Mouse (Mus musculus) midbrain, embryonic 10.5 days (tissue): ENCODE data around the gene Romo1. TPM values are rescaled to one million over a fixed set of nuclear protein-coding genes. Genes with fewer than 3 reads are reported as not detected.

Source experiments
- DNase-seq: peaks from one replicate; pipeline ENCODE4 v3.0.0-alpha.2; 2017; ENCODE audit warnings: low spot score
- H3K27ac ChIP-seq: fragments of 300-500 bp; sonication (generic); replicated peaks from 2 replicates; pipeline ENCODE4 v1.5.1; 2016; ENCODE audit warnings: mild to moderate bottlenecking
- H3K27me3 ChIP-seq: fragments of 300-500 bp; sonication (generic); 2 replicates; pipeline ENCODE4 v1.6.1; 2016; ENCODE audit warnings: low read depth, mild to moderate bottlenecking; ENCODE audit not compliant: poor library complexity, severe bottlenecking
- H3K36me3 ChIP-seq: fragments of 300-500 bp; sonication (generic); 2 replicates; pipeline ENCODE4 v1.6.1; 2016; ENCODE audit warnings: mild to moderate bottlenecking, moderate library complexity
- H3K4me1 ChIP-seq: fragments of 300-500 bp; sonication (generic); 2 replicates; pipeline ENCODE4 v1.6.1; 2016
- H3K4me3 ChIP-seq: fragments of 300-500 bp; sonication (generic); 2 replicates; pipeline ENCODE4 v1.5.1; 2016; ENCODE audit warnings: mild to moderate bottlenecking, moderate library complexity
- H3K9me3 ChIP-seq: fragments of 300-500 bp; sonication (generic); replicated peaks from 2 replicates; pipeline ENCODE4 v1.6.1; 2016; ENCODE audit warnings: mild to moderate bottlenecking
- WGBS: fragments of 180-500 bp; shearing (Covaris S2); methylation state at CpG from one replicate; pipeline ENCODE4 v1.1.7; 2016; 5-methylcytosine and 5-hydroxymethylcytosine counted together
- polyA plus RNA-seq: library from polyadenylated mRNA; unstranded; fragments of >200 nt; fragmentation: Nextera tagmentation; extraction: Ambion mirVana; gene quantifications from 2 replicates; pipeline ENCODE4 v1.2.1, GENCODE M21; 2016

Gene Romo1
- polyA plus RNA-seq, 1 experiment from 2014 or later, result 426 TPM

DNA sequence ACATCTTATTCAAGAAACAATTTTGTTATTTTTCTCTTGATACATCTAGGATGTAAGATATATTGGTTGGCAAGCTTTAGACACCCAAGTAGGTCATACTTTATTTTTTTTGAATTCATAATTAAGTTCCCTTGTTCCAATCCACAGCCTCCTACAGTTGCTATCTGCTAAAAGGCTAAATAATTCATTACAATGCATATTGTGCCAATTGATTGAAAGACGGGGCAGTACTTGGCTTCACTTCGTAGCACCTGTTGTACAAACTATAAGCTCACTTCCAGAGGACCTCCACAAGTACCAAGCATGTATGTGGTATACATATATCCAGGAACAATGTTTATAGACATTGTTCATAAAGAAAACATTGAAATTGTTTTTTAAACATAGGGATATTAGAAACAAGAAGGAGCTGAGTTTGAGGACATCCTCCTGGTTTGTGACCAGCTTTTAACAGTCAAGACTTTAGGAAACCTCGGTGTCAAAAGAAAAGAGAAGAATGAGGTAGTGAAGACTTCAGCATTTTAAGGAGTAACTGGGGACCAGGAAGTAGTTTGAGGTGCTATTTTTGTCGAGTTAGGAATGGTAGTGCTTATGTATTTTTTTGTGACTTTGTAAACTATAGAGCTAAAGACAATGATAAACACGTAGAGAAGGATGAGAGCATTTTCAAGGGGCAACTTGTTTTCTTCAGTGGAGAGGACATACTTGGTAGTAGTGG, 2.6 kb downstream of the Romo1 start:
- 77% methylated on average over 5 of the region's 5 CpGs for WGBS
- Histone ChIP-seq H3K36me3 (peaks cover 64% of the 10 kb centered on the region), H3K9me3 (no peaks in the 10 kb centered on the region), H3K27ac (no peak overlapping the region), H3K4me3 (no peak overlapping the region), H3K27me3 (no peaks in the 10 kb centered on the region), H3K4me1 (peaks cover 22% of the 10 kb centered on the region)
- DNase-seq, result no peak

DNA sequence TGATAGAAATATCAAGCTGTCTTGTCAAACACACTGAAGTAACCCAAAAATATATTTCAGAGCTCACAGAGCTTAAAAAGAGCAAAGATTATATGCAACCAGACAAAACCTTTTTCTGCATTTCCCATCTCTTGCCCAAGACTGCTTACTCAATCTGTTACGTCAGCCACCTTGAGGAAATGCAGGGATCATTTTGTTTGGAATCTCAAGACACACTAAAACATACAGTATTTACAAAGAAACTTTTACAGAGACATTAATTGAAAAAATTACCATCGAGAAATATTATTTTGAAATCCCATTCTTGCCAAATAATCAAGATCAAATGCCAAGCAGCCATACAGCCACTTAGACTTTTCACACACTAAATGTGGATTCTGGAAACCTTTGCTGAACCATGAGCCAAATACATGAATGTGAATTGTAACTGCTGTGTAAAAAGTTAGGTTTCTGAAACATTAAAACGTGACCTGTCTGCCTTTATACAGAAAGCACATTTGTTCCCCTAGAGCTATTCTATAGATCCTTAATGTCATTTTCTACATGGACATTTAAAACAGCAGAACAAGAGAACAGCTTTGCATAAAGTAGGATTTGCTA, 3.6 kb downstream of the Romo1 start:
- H3K4me3 ChIP-seq, result no peak overlapping the region
- H3K36me3 ChIP-seq, result peaks cover 66% of the 10 kb centered on the region
- H3K27me3 ChIP-seq, result no peaks in the 10 kb centered on the region
- 93% methylated on average over 3 of the region's 3 CpGs for WGBS
- peaks cover 22% of the 10 kb centered on the region for H3K4me1 ChIP-seq
- H3K9me3 ChIP-seq, result no peaks in the 10 kb centered on the region
- H3K27ac ChIP-seq, result no peak overlapping the region
- no peak for DNase-seq

DNA sequence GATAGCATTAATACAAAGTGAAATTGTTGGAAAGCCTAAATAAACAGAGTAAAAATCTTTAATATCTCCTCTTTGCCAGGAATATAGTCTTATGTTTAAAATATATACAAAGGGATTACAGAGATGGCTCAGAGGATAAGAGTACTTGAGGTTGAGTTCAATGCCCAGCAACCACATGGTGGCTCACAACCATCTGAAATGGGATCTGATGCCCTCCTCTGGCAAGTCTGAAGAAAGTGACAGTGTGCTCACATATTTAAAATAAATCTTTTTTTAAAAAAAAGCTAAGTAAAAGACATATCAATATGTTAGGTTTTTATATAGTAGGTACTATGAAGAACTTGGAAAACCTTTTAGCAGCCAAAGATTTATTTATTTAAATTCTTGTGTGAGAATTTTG, 7.7 kb downstream of the Romo1 start:
- no peaks in the 10 kb centered on the region for H3K9me3 ChIP-seq
- no peaks in the 10 kb centered on the region for H3K4me1 ChIP-seq
- H3K4me3 ChIP-seq, result no peak overlapping the region
- no peaks in the 10 kb centered on the region for H3K27me3 ChIP-seq
- peaks cover 100% of the 10 kb centered on the region for H3K36me3 ChIP-seq
- DNase-seq, result no peak
- H3K27ac ChIP-seq, result no peak overlapping the region

DNA sequence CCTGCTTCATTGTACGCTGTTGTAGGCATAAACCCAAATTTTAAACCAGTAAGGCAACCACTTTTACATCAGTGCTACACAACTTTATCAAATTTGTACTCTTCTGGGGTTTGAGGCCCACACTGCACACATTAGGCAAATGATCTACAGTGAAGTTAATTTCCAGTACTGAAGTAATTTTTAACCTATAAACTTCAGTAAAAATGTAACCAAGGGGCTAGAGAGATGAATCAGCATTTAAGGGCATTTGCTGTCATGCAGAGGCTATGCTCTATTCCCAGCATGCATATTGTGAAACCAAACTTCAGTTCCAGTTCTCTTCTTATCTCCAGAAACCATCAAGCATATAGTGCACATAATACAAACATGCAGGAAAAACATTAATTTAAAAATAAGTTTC, 21.6 kb downstream of the Romo1 start:
- H3K4me1 ChIP-seq, result no peaks in the 10 kb centered on the region
- 98% methylated on average over 1 of the region's 1 CpGs for WGBS
- peaks cover 99% of the 10 kb centered on the region for H3K36me3 ChIP-seq

DNA sequence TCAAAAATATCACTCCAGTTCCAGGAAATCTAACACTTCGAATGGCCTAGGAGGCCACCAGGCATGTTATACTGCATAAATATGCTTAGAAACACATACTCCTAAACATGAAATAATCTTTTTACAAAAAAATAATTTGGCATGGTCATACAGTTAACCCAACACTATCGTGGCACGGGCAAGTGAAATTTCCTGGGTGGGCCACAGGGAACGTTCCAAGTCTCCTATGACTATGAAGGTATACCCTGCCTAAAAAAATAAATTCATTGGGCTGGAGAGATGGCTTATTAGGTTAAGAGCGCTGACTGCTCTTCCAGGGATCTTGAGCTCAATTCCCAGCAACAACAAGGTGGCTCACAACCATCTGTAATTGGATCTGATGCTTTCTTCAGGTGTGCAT, 22.7 kb downstream of the Romo1 start:
- WGBS, result 94% methylated on average over 5 of the region's 5 CpGs
- Histone ChIP-seq H3K9me3 (no peaks in the 10 kb centered on the region), H3K4me1 (no peaks in the 10 kb centered on the region), H3K27ac (no peak overlapping the region), H3K36me3 (peaks cover 99% of the 10 kb centered on the region), H3K4me3 (no peak overlapping the region), H3K27me3 (no peaks in the 10 kb centered on the region)
- DNase-seq, result no peak

More for the DNA sequence above, 21.6 kb downstream of the Romo1 start:
- Histone ChIP-seq H3K4me3 (no peak overlapping the region), H3K27me3 (no peaks in the 10 kb centered on the region), H3K9me3 (no peaks in the 10 kb centered on the region), H3K27ac (no peak overlapping the region)
- no peak for DNase-seq

DNA sequence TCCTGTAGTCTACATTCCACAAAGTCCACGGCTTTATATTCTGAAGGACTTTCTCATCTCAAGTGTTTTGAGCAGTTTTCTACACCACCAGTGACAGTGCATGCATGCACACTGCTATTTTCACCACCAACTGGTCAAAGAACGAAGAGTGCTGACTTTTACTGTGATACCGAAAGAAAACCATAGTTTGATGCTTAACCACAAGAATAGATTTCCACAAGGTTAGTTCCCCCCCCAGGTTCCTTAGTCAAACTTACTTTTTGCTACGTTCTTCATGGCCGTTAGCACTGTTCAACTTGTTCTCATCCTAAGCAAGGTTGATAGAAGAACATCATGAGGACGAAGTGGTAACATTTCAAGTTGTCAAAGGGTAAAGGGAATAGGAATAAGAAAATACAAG, 33.2 kb downstream of the Romo1 start:
- WGBS, result 94% methylated on average over 6 of the region's 6 CpGs
- no peaks in the 10 kb centered on the region for H3K27me3 ChIP-seq
- H3K27ac ChIP-seq, result no peak overlapping the region
- no peak overlapping the region for H3K4me3 ChIP-seq
- peaks cover 37% of the 10 kb centered on the region for H3K4me1 ChIP-seq
- DNase-seq, result no peak
- no peaks in the 10 kb centered on the region for H3K9me3 ChIP-seq
- H3K36me3 ChIP-seq, result peaks cover 69% of the 10 kb centered on the region

DNA sequence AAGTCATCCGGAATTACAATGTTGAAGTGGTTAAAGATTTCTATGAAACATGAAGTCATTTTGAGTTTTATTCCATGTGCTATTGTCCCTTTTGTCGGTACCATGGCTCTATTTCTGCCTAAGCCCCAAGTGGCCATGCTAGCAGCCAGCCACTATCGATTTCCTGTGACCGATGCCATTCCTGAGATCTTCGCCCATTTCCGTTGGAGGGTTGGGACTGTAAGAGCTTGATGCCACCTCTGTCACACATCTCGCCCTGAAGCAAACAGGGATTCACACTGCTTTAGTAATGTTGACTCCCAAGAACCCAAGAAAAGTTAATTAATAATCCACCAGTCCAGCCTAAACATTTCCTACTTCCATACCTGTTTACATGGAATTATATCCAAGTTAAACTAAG, 33.8 kb downstream of the Romo1 start:
- WGBS, result 89% methylated on average over 7 of the region's 7 CpGs
- Histone ChIP-seq H3K27me3 (no peaks in the 10 kb centered on the region), H3K27ac (no peak overlapping the region), H3K9me3 (no peaks in the 10 kb centered on the region), H3K4me1 (peaks cover 37% of the 10 kb centered on the region), H3K36me3 (peaks cover 63% of the 10 kb centered on the region), H3K4me3 (peak overlapping the region; percentile 100)
- no peak for DNase-seq

DNA sequence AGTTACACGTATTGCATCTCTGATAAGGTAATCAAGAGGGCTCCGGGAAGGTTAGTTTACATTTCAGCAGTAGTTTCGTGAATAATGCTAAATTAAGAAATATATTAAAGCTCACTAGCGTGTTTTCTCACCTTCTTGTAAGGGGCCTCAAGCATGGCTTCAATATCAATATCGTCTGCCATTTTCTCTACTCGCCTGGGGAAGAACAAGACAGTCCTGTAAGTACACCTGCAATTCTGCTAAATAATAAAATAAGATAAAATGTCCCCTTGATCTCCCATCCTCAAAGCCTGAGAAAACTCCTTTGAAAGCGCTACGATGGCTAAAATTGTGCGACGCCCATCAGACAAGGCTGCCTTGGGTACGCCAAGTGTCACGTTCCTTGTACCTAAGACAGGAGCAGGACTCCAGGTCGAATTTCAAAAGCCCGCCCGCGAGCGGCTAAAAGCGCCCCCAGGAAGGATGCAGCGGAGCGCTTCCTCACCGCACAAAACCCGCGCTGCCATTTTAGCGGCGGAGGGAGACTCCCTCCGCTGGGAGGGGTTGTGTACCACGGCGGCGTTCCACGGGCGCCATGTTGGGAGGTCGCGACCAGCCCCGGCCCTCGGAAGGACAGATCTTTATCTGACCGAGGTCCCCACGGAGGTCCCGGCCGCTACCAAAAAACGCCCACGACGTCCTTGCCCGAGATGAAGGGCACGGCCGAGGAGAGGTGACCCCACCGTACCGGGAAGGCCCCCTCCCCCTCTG, 35.4 kb downstream of the Romo1 start:
- peak overlapping the region; percentile 100 for H3K4me3 ChIP-seq
- H3K4me1 ChIP-seq, result peaks cover 37% of the 10 kb centered on the region
- no peaks in the 10 kb centered on the region for H3K27me3 ChIP-seq
- peaks cover 48% of the 10 kb centered on the region for H3K36me3 ChIP-seq
- peak; percentile 81 for DNase-seq
- no peaks in the 10 kb centered on the region for H3K9me3 ChIP-seq
- 1% methylated on average over 47 of the region's 47 CpGs for WGBS
- peak overlapping the region; percentile 100 for H3K27ac ChIP-seq

DNA sequence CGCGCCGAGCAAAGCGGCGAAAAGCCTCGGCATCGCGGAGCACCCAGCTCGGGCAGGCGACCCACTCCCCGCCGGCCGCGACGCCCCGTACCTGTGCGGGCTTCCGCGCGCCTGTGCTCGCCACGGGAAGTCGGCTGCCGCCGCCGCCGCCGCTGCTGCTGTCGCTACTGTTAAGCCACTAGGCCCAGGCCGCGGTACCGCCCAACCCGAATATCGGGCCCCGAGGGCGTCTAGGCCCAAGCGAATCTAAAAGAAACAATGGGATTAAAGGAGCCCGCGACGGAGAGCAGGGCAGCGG, 35.9 kb downstream of the Romo1 start:
- no peak for DNase-seq
- no peaks in the 10 kb centered on the region for H3K9me3 ChIP-seq
- H3K4me1 ChIP-seq, result peaks cover 37% of the 10 kb centered on the region
- H3K4me3 ChIP-seq, result peak overlapping the region; percentile 100
- peak overlapping the region; percentile 100 for H3K27ac ChIP-seq
- H3K36me3 ChIP-seq, result peaks cover 43% of the 10 kb centered on the region
- under 1% methylated on average over 41 of the region's 41 CpGs for WGBS
- H3K27me3 ChIP-seq, result no peaks in the 10 kb centered on the region

DNA sequence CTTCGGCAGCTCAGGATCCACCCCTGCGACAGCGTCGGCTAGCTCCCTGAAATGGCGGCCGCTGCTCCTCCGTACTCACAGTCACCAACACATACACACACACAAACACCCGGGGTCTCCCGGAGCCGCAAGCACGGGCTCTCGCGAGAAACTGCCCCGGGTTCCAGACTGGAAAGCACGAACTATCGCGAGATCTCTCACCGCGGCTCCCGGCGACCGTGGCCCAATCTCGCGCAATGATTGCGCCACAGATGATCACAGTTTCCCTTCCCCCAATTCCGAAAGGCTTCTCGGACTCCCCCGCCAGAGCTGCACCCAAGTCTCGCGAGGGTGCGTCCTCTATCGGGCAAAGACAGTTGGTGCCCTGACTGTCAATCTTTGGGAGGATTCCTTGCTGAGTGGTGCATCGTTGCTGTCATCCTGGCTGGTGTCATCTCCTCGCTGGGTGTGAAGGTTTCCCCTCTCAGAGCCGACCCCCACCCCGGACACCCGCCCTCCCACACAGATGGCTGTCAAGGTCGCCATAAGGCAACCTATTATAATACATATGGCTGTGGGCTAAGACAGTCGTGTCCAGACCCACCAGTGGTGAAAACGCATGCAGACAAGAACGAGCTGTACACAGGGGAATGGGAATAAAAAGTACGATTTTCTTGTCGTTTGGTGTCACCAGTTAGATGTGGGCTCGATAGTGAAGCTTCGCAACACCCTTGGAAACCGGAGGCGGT, 36.4 kb downstream of the Romo1 start, which contains the start of gene Rbm39:
TSS of gene Rbm39 (minus strand) at position 145 of the 728 bp plus-strand sequence.
- H3K27ac ChIP-seq, result peak within 1 kb of the TSS; percentile 100
- no peaks in the 10 kb centered on the region for H3K9me3 ChIP-seq
- DNase-seq, result peak; percentile 100
- no peaks in the 10 kb centered on the region for H3K27me3 ChIP-seq
- peak within 1 kb of the TSS; percentile 100 for H3K4me3 ChIP-seq
- peaks cover 37% of the 10 kb centered on the region for H3K36me3 ChIP-seq
- H3K4me1 ChIP-seq, result peaks cover 37% of the 10 kb centered on the region
- WGBS, result under 1% methylated on average over 47 of the region's 47 CpGs

DNA sequence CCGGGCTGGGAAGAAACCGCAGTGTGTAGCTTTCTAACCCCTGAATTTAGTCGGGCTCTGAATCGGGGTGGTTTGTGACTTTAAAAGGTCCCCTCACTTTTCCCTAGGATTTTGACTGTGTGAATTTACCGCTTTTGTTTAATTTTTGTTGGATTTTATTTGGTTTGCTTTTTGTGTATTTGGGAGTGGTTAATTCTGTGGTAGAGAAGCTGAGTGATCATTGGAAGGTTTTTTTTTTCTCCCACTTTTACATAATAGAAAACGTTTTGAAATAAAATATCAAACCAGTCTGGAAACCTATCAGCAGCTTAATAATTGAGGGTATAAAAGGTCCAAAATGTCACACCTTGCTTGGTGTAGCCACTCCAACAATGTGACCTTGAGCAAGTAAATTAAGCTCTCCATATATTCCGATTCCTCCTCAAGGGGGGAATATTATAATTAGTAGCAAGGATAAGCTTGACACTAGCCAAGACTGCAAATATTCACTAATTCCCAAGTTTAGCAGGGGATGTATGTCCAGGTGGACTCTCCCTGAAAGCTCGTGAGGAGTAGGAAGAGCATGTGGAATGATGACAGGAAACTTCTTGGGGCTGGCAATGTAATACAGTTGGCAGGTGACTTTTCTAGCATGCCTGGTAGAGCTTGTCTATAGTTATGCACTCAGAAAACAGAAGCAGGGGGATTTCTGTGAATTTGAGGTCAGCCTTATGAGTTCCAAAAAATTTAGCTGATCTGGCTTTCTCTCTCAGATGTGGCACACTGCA, 37.2 kb downstream of the Romo1 start:
- no peaks in the 10 kb centered on the region for H3K9me3 ChIP-seq
- DNase-seq, result no peak
- H3K27me3 ChIP-seq, result no peaks in the 10 kb centered on the region
- peaks cover 30% of the 10 kb centered on the region for H3K36me3 ChIP-seq
- peak overlapping the region; percentile 100 for H3K4me3 ChIP-seq
- peak overlapping the region; percentile 100 for H3K27ac ChIP-seq
- 18% methylated on average over 8 of the region's 8 CpGs for WGBS
- H3K4me1 ChIP-seq, result peaks cover 37% of the 10 kb centered on the region

DNA sequence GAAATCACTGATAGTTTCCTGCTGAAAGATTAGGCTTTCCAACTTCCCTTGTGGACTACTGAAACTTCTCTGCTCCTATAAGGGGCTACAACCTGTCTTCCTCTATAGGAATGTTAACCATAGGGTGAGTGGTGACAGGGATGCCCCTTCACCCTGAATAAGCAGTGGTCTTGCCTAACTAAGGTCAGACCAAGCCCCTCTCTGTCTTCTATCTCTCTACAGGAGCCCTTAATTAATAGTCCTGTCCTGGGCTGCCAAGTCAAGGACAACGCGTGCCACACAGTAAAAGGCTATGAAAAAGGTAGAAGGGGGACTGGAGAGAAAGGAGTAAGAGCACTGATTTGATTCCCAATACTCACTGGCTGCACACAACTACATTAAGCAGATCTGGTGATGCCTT, 37.8 kb downstream of the Romo1 start:
- DNase-seq, result no peak
- Histone ChIP-seq H3K27me3 (no peaks in the 10 kb centered on the region), H3K9me3 (no peaks in the 10 kb centered on the region), H3K4me3 (no peak overlapping the region), H3K4me1 (peaks cover 34% of the 10 kb centered on the region), H3K27ac (no peak overlapping the region), H3K36me3 (peaks cover 24% of the 10 kb centered on the region)
- WGBS, result 68% methylated on average over 2 of the region's 2 CpGs
